Mouse (Mus musculus): Measurements from ENCODE around the gene Ak1. TPM values are rescaled to one million over a fixed set of nuclear protein-coding genes. Genes with fewer than 3 reads are reported as not detected.

Gene Ak1
- polyA plus RNA-seq, 1 experiment from 2014 or later: 46.6 TPM

- Histone ChIP-seq H3K27ac (no peak overlapping the region), H3K4me2 (replicated peaks) (no peak overlapping the region), H3K4me3 (no peak overlapping the region), H3K4me1 (peaks cover 5% of the 10 kb centered on the region; the same call in 1 of the 2 replicates), H3K9me3 (no peaks in the 10 kb centered on the region), H3K27me3 (replicated peaks) (no peaks in the 10 kb centered on the region), H3K36me3 (peaks cover 47% of the 10 kb centered on the region), H3K9ac (no peak overlapping the region)
- WGBS: 91% methylated on average over 10 of the region's 10 CpGs
- ATAC-seq (ENCODE audit: low FRiP score, low read depth): no peak
These were observed 62.1 kb downstream of the Ak1 start for GRCm38 (mm10) chr2:32683701-32684100.

MicroRNAs encoded within 50 kb of the gene (microRNA counts, 519-probe panel; counts per million panel counts)
- microRNA mmu-miR-1954: 342 counts per million, percentile 67 among the panel's probes with 10 or more counts

Small RNA genes within 50 kb of the gene (microRNA-seq; reads per million reads assigned to microRNA genes)
- gene Gm47291 (not detected), gene Mir1954 (not detected)

Other genes starting within 250 kb of the Ak1 start
- gene 1110008P14Rik, start 239.8 kb upstream of the Ak1 start, polyA plus RNA-seq (2016; fragmentation: Nextera tagmentation; extraction: Ambion mirVana): 86.4 and 87.9 TPM in 2 replicates
- gene Lcn2, start 233.5 kb upstream of the Ak1 start, polyA plus RNA-seq (2016; fragmentation: Nextera tagmentation; extraction: Ambion mirVana): 0.68 and 1.1 TPM in 2 replicates
- 35.8 and 40.5 TPM in 2 replicates for gene Ptges2, start 225.9 kb upstream of the Ak1 start, polyA plus RNA-seq (2016; fragmentation: Nextera tagmentation; extraction: Ambion mirVana)
- 5.7 and 6.0 TPM in 2 replicates for gene Naif1, start 171.3 kb upstream of the Ak1 start, polyA plus RNA-seq (2016; fragmentation: Nextera tagmentation; extraction: Ambion mirVana)
- gene Slc25a25, start 170.3 kb upstream of the Ak1 start, polyA plus RNA-seq (2016; fragmentation: Nextera tagmentation; extraction: Ambion mirVana): 41.6 and 44.0 TPM in 2 replicates
- 11.5 and 14.4 TPM in 2 replicates for gene Fam102a, start 86.4 kb upstream of the Ak1 start, polyA plus RNA-seq (2016; fragmentation: Nextera tagmentation; extraction: Ambion mirVana)
- gene Dpm2, start 50.9 kb upstream of the Ak1 start, polyA plus RNA-seq (2016; fragmentation: Nextera tagmentation; extraction: Ambion mirVana): 121 and 124 TPM in 2 replicates
- 3.9 and 4.0 TPM in 2 replicates for gene Pip5kl1, start 47.0 kb upstream of the Ak1 start, polyA plus RNA-seq (2016; fragmentation: Nextera tagmentation; extraction: Ambion mirVana)
- 0.25 and 0.69 TPM in 2 replicates for gene 9430097D07Rik, start 46.1 kb upstream of the Ak1 start, polyA plus RNA-seq (2016; fragmentation: Nextera tagmentation; extraction: Ambion mirVana)
- gene St6galnac4, start 34.7 kb upstream of the Ak1 start, polyA plus RNA-seq (2016; fragmentation: Nextera tagmentation; extraction: Ambion mirVana): 20.4 and 21.4 TPM in 2 replicates
- gene St6galnac6, start 22.0 kb upstream of the Ak1 start, polyA plus RNA-seq (2016; fragmentation: Nextera tagmentation; extraction: Ambion mirVana): 10.1 and 11.5 TPM in 2 replicates
- gene Eng, start 24.8 kb downstream of the Ak1 start, polyA plus RNA-seq (2016; fragmentation: Nextera tagmentation; extraction: Ambion mirVana): 28.8 and 33.0 TPM in 2 replicates
- gene Fpgs, start 82.4 kb downstream of the Ak1 start, polyA plus RNA-seq (2016; fragmentation: Nextera tagmentation; extraction: Ambion mirVana): 16.4 and 17.3 TPM in 2 replicates
- 97.8 and 103 TPM in 2 replicates for gene Cdk9, start 91.3 kb downstream of the Ak1 start, polyA plus RNA-seq (2016; fragmentation: Nextera tagmentation; extraction: Ambion mirVana)
- gene Sh2d3c, start 99.3 kb downstream of the Ak1 start, polyA plus RNA-seq (2016; fragmentation: Nextera tagmentation; extraction: Ambion mirVana): 41.8 and 45.1 TPM in 2 replicates
- gene 6330409D20Rik, start 119.3 kb downstream of the Ak1 start, polyA plus RNA-seq (2016; fragmentation: Nextera tagmentation; extraction: Ambion mirVana): 2.1 and 3.1 TPM in 2 replicates
- 55.5 and 56.1 TPM in 2 replicates for gene Tor2a, start 135.5 kb downstream of the Ak1 start, polyA plus RNA-seq (2016; fragmentation: Nextera tagmentation; extraction: Ambion mirVana)
- 0.32 and 1.2 TPM in 2 replicates for gene Ttc16, start 153.9 kb downstream of the Ak1 start, polyA plus RNA-seq (2016; fragmentation: Nextera tagmentation; extraction: Ambion mirVana)
- gene Ptrh1, start 154.0 kb downstream of the Ak1 start, polyA plus RNA-seq (2016; fragmentation: Nextera tagmentation; extraction: Ambion mirVana): 4.3 and 5.5 TPM in 2 replicates
- 0.82 and 1.6 TPM in 2 replicates for gene Cfap157, start 162.7 kb downstream of the Ak1 start, polyA plus RNA-seq (2016; fragmentation: Nextera tagmentation; extraction: Ambion mirVana)
- gene Stxbp1, start 225.5 kb downstream of the Ak1 start, polyA plus RNA-seq (2016; fragmentation: Nextera tagmentation; extraction: Ambion mirVana): 121 and 130 TPM in 2 replicates